Mouse (Mus musculus): Measurements from ENCODE around the gene Cnksr3. TPM values are rescaled to one million over a fixed set of nuclear protein-coding genes. Genes with fewer than 3 reads are reported as not detected.

The Cnksr3 gene
- total RNA-seq, 4 experiments from 2014 or later: 17.2 to 25.1 (median 23.2) TPM

DNA sequence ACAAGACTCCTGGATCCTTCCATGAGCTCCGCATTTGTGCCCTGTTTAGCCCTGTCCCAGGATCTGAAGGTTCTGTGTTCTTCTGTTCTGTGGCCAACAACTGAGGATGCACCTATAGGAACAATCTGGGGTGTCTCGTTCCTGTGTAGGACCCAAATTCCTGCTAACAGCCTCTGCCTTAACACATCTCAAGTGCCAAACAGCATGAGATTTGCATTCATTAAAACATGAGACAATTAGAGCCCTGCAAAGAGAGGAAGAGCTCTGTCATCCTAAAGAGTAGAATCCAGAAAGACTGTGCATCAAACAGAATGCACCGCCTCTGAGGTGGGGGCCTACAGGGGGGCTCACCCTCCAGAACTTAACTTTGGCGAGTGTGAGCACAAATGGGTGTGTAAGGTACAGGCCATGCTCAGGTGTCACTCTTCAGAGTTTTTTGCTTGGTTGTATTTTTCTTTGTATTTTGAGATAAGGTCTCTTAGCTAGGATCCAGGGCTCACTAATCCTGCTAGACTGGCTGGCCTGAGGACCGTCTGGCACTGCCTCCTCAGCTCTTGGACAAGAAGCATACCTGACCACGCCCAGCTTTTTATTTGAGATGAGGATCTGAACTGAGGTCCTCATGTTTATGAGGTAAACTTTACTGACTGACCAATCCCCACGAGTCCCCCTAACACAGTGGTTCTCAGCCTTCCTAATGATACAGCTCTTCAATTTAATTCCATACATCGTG, 15.2 kb downstream of the Cnksr3 start:
- DNase-seq (ENCODE audit: low spot score): no peak

DNA sequence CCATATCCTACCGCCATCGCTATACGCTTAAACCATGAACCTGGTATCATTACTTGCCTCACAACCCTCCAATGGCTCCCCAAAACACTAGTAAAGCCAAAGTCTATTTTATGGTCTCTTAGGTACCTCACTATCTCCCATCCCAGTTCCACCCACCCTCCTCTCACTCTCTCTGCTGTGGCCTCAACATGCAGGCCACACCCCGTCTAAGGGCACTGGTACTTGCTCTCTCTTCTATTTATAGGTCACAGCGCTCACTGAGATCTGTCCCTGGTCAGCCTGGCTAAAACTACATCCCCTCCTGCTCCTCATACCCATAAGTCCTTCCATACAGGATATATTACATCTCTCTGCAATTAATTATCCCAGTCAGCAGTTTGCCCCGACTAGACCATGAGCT, 16.1 kb downstream of the Cnksr3 start:
- no peak for DNase-seq (ENCODE audit: low spot score)

DNA sequence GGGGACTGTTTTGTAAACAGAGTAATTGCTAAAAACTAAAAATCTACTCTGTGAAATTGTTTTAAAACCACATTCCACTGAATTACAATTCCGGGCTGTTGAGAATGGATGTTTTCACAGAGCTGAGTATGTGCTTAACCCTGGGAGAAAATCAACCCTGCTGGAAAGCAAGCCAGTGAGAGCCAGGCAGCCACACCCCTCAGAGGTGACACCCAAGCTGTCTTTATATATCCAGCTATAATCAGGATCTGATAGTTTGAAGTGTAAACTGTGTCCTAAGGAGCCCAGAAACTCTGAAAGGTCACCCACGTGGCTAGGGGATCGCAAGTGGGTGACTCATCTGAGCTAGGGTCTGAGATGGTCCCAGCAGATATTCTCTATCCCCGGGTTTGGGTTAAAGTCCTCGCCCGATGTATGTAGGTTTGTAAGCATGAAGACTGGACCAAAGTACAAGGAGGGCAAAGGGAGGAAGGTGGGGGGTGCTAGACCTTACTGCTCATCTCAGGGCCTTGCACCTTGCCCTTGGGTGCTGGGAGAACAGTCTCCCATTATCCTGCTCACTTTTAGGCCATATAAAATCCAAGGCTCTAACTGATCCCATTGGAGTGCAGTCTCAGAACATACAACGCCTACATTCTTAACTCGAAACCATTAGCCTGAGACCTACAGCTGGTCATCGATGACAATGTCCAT, 20.2 kb downstream of the Cnksr3 start:
- no peak for DNase-seq (ENCODE audit: low spot score)

DNA sequence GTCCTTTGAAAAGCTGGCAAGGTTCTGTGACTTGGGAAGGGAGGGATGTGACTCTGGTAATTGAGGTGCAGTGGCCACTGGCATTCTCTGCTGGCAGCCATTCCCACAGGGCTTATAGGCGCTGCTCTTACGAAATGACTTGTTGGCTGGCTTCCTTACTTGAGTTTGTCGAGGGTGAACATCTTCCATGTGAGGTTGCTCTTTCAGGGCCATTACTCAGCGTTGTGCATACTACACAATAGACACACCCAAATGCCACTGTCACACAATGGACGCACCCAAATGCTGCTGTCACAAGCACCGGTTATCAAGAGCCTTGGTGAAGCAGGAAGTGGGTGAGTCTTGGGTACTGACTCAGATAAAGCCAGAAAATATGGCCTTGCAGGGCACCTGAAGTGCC, 22.8 kb downstream of the Cnksr3 start:
- DNase-seq (ENCODE audit: low spot score): no peak

DNA sequence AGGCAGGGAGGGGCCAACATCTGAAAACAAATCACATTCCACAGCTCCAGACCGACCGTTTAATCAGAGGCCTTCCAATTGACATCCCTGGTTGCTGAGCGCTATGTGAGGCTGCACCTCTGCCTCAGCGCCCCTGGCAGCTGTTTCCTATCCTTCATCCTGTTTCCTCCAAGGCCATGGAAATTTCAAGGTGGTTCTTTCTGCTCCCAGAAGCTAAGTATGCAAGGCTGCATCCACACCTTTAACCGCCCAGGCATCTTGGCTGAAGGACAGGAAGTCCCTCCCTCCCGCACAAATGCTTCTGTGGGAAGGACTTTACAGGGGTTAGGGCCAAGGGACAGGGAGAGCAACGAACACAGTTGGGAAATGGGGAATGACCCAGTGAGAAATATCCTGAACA, 24.2 kb downstream of the Cnksr3 start:
- peak; percentile 36 for DNase-seq (ENCODE audit: low spot score)

DNA sequence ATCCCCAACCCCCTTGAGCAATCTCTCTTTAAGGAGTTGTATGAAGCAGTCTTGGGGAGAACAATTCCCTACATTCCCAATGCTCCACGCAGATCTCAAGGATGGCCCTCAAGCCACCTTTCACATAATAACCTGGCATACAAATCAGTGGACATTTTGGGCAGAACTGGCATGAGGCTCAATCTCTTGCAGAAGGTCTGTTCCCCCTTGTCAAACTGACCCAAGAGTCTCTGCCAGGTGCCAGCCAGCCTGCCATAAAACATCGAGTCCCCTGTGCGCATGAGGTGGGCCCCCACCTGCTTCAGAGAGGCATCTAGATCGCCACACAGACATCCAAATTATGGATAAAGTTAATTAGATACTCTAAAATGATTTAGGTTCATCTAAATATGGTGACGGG, 25.0 kb downstream of the Cnksr3 start:
- DNase-seq (ENCODE audit: low spot score): no peak

DNA sequence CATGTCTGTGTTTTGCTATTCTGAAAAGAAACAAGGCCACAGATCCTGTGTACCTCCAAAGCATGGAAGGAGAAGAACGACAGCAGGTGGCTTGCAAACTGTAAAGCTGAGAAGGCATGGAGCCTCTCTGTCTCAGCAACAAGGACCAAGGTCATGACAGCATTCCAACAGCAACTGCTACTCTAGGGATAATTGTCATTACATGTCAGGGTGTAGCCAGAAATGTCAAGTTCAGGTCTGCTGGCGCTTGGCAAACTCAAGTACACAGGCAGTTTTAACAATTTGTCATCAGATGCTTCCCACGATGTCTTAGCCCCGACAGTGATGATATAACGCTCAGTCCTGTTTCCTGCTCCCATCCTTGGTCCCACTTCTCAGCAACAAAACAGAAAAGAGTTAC, 26.0 kb downstream of the Cnksr3 start:
- no peak for DNase-seq (ENCODE audit: low spot score)

DNA sequence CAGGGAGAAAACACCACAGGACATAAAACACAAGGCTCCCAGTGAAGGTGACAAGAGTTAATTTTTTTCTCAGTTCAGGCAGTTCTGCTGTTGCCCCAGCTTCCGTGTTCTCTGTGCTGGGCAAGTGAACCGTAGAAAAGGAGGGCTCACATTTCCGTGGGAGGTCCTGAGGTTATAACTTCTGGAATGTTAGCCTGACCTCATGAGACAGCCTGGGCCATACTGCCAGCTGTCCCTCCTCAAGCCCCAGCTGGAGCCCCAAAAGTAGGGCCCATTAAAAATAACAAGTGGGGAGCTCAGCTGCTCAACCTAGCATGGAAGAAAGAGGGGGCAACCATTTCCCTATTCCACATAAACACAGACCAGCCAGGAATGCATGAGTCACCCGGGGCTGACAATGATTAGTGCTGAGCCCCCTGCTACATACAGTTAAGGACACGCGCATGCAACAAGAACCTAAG, 28.8 kb downstream of the Cnksr3 start:
- no peak for DNase-seq (ENCODE audit: low spot score)

DNA sequence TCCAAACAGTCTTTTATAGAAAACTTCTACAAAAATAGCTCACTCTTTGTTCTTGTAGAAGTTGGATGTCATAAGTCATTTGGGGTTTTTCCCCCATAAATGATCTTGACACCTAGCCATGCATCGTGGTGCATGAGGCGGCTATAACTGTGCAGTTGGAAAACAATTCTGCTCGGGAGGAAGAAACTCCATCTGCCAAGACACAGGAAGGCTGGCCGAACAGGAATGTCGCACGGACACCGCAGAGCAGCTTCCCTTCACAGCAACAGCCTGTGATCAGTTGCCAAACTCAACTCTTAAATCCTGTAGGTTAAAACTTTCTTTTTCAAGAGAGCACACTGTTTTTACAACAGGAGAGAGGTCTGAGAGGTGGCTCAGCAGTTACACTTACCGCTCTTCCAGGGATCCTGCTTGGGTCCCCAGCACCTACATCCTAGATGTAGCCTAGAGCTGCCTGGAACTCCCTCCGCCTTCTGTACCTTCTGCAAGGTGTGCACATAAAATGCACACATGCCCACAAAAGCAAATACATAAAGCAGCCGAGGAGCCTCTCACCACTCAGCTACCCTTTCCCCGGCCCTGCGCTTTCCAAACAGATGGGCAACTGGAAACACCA, 29.4 kb downstream of the Cnksr3 start:
- DNase-seq (ENCODE audit: low spot score): no peak

DNA sequence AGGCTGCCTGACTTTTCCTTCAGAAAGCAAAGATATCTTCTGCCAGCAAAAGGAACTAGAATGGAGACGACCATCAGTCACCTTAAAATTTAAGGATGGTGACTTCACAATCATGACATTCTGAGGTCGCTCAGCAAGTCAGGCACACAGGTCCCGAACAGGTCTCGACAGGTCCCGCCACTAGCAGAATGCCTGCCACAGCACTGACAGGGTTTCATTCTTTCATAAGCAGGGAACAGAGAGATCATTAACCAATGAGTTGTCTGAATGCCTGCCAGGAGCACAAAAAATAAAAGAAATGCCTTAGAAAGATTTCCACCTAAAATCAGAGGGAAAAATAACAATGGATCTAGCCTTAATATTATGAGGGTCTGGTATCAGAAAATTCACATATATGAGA, 31.7 kb downstream of the Cnksr3 start:
- no peak for DNase-seq (ENCODE audit: low spot score)

DNA sequence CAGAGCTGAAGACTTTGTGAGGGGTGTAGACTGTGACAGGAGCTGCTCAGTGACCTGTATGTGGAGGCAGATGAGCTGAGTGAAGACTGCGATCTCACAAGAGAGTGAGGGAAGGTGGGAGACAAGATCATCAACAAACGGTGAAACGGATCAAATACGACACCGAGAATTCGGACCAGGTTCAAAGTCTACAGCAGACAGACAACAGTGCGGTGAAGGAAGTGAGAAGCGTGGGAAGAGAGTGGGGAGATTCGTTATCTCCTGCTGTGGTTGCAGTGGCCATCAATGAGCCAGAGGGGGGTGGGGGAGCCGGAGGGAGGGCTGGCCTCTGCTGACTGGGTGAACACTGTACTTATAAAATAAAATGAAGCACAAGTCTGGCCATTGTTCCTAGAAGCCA, 33.5 kb downstream of the Cnksr3 start:
- no peak for DNase-seq (ENCODE audit: low spot score)

DNA sequence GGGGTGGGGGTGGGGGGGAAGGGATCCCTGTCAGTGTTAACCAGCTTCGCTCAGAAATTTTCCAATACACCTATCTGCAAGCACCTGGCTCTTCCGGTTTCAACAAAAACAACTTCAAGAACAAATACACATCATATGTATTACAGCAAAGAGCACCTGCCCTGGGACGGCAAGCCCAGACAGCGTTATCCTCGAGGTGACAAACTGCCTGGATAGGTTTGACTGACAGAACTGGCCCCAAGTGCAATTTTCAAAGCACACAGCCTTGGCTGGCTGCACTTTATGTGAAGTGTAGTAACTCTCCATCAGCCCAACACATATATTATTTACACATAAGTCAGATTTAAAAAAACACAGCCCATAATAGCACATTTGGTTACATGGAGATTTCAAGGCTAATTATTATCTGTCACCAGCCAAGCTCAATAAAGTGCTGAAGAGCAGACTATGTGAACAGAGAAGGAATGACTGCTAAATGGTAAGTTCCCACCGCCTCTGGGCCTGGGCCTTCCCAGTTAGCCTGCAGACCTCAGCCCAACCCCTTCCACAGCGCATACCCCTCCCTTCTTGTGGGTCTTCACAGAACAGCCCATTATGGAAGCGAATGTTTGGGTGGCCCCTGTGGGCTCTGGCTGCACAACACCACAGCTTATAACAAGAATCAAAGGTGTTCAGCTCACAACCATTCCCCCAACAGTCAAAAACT, 35.7 kb downstream of the Cnksr3 start:
- no peak for DNase-seq (ENCODE audit: low spot score)

DNA sequence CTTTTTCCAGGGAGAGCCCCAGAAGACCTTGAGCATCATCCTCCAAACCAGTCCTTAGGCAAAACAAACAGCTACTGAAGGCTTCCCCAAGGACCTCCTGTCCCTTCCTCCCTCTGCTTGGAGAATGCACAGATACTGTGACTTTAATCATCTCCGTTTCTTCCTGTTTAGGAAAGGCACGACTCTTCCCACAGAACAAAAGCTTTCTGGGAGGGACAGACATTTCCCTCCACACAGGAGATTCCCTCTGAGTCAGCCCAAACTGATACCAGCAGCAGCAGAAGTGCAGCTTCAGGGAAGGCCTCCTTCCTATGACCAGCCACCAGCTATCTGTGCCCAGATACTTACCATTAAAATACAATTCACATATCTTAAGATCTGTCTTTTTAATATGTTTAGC, 37.6 kb downstream of the Cnksr3 start:
- no peak for DNase-seq (ENCODE audit: low spot score)

DNA sequence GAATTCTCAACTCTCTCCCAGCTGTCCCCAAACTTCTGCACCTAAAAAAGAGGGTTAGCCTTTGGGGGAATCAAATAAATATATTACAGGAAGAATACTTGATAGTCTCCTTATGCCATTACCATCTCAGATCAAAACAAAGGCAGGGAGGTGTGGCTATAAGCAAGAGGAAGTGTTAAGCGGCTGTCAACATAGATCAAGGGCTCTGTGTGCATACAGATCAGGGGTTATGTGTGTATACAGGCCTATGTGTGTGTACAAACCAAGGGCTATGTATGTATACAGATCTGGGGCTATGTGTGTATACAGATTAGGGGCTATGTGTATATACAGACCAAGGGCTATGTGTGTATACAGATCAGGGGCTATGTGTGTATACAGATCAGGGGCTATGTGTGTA, 38.9 kb downstream of the Cnksr3 start:
- DNase-seq (ENCODE audit: low spot score): no peak

DNA sequence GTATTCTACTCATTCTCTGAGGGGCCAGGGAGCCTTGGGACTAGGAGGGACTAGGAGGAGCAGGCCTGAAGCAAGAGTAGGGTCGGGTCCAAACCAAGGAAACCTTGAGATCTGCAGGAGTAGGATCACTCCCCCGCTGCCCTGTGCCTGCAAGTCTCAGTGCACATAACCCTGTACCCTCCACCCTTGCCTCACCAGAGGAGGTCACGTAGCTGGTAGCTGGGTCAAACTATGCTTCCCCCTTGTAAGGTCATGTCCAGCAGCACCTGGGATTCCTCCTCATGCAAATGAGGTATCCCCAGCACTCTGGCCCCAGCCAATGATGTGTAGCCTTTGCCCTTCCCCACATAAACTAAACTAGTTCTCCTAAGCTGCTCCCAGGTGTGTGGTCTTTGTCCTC, 41.6 kb downstream of the Cnksr3 start:
- DNase-seq (ENCODE audit: low spot score): no peak

DNA sequence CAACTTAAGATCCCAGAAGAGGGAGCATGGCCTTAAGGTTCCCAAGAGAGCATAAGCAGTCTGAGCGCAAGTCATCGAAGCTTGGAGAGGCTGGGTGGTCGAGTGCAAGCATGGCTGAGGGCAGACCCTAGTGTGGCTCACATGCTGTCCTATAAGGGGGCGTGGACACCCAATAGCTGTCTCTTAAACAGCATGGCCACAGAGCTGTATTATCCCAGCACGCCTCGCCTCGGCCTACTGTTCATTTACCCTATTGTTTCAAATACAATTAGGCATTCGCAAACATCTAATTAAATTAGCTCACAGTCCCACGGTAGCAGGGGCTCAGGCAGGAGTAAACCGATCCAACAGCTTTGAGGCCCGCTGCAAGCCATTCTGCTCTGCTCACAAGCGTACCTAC, 49.0 kb downstream of the Cnksr3 start:
- no peak for DNase-seq (ENCODE audit: low spot score)

DNA sequence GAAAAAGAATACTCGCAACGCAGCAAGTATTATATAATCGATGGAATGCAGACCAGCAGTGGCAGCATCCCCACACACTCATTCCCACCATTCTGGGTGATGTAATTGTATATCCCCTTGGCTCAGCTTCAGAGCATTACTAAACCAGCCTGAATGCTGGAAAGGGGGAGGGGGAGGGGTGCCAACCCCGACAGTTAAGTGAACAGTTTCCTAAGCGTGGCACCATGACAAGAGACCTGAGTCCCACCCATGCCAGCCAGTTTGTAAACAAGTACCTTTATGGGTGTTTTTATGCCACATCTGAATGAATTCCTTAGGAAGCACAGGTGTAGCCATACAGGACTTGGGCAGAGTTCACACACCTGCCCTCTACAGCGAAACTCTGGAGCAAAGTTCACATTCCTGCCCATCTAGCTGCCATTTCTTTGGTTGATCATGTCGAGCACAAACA, 53.0 kb downstream of the Cnksr3 start:
- DNase-seq (ENCODE audit: low spot score): no peak

DNA sequence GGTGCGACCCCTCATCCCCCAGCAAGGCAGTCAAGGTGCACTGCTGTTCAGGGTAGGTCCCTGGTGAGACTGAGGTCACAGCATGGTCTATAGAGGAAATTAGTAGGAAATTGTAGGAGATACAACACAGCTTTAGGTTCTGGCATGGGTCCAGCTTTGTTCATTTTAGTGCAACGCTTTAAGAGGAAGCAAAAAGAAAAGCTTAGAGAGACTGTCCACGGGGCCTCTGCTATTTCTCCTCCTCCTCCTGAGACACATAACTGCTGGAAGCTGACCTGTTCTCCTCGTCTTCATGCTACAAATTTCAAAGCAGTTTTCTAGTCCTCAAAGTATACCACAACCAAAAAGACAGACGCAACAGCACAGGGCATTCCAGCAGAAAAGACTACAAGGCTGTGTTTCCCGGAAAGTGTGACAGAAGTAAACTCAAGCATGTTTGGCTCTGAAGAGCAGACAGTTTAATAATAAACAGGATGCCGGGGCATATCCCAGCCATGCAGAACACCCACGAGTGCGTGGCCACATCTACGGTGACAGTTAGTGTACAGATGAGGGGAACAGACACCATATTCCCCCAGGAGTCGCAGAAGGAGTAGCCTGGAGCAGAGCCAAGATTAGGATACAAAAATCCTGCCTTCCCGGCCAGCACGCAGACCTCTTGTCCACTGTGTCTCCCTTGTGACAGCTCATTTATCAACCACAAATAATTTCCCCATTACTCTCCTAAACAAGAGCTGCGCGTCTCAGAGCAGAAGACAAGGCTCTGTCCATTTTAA, 53.6 kb downstream of the Cnksr3 start:
- DNase-seq (ENCODE audit: low spot score): peak; percentile 69

DNA sequence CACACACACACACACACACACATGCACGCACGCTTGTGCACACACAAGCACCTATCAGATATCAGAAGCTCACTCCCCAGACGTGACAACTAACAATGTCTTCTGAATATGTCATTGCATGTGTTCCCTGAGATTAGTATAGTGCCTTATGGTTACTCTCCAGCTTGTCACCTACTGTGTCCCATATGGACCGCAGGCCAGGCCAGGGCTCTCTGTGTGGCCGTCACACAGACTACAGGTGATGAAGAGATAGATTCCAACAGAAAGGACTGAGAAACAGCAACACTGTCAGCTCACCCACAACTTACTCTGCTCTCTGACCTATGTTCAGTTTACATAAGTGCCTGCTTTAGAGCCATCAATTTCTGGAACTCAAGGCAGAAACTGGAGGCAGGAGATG, 57.2 kb downstream of the Cnksr3 start:
- no peak for DNase-seq (ENCODE audit: low spot score)

DNA sequence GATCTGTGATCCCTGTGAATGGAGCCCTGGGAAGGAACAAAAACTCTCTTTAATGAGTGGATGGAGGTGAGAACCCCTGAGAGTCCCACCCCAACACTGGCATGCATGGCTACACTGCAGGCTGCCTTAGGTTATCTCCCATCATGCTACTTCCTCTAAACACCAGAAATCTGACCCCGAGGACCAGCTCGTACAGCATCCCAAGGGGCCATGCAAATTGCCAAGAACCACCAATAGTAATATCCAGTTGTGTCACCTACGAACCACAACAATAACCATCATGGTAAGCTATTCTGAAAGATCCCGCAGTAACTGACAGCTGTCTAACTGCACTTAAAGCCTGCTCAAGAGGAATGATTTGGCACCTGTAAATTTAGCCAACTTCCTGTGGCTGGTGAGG, 59.1 kb downstream of the Cnksr3 start:
- no peak for DNase-seq (ENCODE audit: low spot score)

Data from heart, adult 8-10 months (tissue).